Mouse (Mus musculus) adrenal gland, postnatal 10 days (tissue): ENCODE data around the gene Itga7. TPM values are rescaled to one million over a fixed set of nuclear protein-coding genes. Genes with fewer than 3 reads are reported as not detected.
A peak's percentile ranks its signal among the peaks of the same experiment; 100 is the strongest.

Experiments used
- DNase-seq: peaks from one replicate; pipeline ENCODE4 v3.0.0; 2021; ENCODE audit warnings: mixed read lengths
- long read RNA-seq, 2 experiments: library from polyadenylated mRNA; stranded (forward); transcript quantifications; one replicate each; pipeline ENCODE4 v2.0.0; 2021
- total RNA-seq, 2 experiments: library from RNA; stranded (reverse); gene quantifications; 2 replicates each; pipeline ENCODE4 v1.2.3; 2021

The Itga7 gene
- total RNA-seq, result 10 to 100 TPM; 24.4 to 36.7 TPM
- long read RNA-seq, experiment 1, full-length matches to known transcripts, result 2 of 8 reads
- long read RNA-seq, experiment 1, partial matches to known transcripts, result 4 of 8 reads
- long read RNA-seq, experiment 1, other reads (novel, unspliced or antisense), result 2 of 8 reads
- long read RNA-seq, experiment 2, full-length matches to known transcripts, result 8 of 28 reads
- long read RNA-seq, experiment 2, partial matches to known transcripts, result 13 of 28 reads
- long read RNA-seq, experiment 2, other reads (novel, unspliced or antisense), result 7 of 28 reads

- DNase-seq, result peak; percentile 70
Measured at GRCm38 (mm10) chr10:128933574-128933973, at the start of gene Itga7. TSS of gene Itga7 (plus strand) at chr10:128933818.

GRCm38 (mm10) chr10:128888941-128889827 is 44.4 kb upstream of the Itga7 start:
- no peak for DNase-seq

GRCm38 (mm10) chr10:128889846-128890245 is 43.8 kb upstream of the Itga7 start:
- DNase-seq, result no peak

DNA sequence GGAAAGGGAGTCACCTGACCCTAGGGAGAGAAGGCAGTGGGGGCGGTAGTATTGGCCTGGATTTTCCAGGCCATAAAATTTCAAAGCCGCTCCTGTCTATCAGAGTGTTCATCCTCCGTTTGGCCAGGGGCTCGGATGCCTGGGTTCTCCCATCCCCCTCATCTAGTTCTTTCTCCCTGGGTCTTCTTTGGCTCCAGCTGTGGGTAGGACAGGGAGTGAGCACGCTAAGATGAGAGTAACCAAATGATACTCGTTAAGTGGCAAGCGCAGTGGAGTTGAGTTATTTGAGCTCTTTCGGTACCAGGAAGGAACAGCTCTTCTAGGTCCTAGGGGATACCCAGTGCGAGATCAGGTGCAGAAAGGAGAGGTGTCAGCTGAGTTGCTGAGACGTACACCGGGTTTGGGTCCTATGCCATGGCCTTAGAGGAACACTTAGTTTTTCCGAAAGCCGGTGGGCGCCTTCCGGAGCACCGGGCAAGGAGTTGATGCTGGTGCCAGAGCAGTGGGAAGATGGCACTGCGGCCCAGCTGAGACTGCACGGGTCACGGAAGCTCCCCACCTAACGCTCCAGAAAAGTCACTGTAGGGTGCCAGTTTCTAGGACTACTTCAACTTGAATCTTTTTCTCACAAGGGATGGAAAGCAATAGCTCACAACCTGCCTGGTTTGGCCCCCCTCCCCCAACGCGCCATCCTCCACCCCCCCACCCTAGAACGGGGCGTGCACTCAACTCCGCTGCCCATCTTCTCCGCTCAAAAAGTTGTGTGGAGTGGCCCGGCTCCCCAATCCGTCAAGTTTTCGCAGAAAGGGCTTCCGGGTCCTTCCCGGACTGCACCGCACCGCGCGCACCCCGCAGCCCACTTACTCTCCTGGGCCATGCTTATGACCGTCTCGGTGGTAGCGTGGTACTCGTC is 43.0 kb upstream of the Itga7 start:
- no peak for DNase-seq

DNA sequence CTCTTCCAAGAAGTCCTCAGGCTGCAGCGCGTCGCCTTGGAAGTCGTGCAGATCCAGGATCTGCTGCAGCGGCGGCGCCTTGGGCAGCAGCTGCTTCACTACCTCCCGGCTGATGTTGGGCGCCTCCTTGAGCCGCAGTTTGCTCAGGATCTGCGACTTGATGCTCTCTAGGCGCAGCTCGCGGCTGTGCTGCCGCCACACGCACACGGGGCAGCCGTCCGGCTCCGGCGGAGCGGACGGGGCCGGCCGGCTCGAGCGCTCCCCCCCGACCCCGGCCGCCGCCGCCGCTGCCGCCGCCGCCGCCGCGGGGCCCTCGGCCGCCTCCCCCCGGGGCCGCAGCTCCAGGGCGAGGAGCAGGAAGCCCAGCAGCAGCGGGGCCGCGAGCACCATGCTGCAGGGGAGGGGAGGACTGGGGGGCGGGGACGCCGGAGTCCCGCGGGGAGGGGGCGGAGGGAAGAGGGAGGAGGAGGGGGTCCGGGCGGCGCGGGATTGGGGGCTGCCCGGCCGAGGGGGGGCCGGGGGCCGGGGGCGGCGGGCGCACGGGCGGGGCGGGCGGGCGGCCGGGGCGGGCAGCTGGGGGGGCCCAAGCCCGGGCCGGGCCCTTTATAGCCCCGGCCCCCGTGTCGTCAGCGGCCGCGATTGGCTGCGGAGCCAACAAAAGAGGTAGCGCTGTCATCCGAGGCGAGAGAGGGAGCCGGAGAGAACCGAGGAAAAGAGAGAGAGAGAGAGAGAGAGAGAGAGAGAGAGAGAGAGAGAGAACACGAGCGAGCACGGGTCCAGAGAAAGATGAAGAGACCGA is 42.1 kb upstream of the Itga7 start, which contains the start of gene Gdf11:
Gdf11 (minus strand) TSS at position 423 of the 799 bp plus-strand sequence.
- peak; percentile 70 for DNase-seq

- DNase-seq, result no peak
Measured at GRCm38 (mm10) chr10:128892246-128892645, 41.4 kb upstream of the Itga7 start.

DNA sequence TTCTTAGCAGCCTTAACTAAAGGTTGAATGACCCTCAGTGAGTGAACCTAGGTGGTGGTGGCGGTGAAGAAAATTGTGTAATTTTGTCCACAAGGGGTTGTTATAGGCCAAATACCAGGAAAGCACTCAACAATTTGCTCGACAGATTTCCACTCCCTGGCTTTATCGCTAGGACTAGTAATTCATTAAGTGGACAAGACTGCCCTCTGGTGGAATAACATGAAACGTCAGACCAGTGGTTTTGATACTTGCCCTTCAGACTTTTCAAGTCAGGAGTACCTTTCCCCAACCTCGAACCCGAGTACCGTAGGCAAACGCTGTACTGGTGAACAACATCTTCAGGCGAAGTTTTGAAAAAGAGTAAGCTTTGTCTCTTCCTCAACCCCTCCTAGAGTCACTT is 38.2 kb upstream of the Itga7 start:
- peak; percentile 82 for DNase-seq

GRCm38 (mm10) chr10:128895952-128896693 is 37.5 kb upstream of the Itga7 start:
- DNase-seq, result no peak

- no peak for DNase-seq
Measured at GRCm38 (mm10) chr10:128896807-128897206, 36.8 kb upstream of the Itga7 start.

GRCm38 (mm10) chr10:128897501-128897900 is 36.1 kb upstream of the Itga7 start:
- DNase-seq, result no peak

GRCm38 (mm10) chr10:128899759-128900490 is 33.7 kb upstream of the Itga7 start:
- no peak for DNase-seq

- DNase-seq, result no peak
Measured at GRCm38 (mm10) chr10:128900698-128901097, 32.9 kb upstream of the Itga7 start, which contains the start of gene Cd63. TSS of gene Cd63 (plus strand) at chr10:128900989.

GRCm38 (mm10) chr10:128901409-128901808 is 32.2 kb upstream of the Itga7 start:
- no peak for DNase-seq

GRCm38 (mm10) chr10:128902409-128902988 is 31.1 kb upstream of the Itga7 start:
- DNase-seq, result no peak

DNA sequence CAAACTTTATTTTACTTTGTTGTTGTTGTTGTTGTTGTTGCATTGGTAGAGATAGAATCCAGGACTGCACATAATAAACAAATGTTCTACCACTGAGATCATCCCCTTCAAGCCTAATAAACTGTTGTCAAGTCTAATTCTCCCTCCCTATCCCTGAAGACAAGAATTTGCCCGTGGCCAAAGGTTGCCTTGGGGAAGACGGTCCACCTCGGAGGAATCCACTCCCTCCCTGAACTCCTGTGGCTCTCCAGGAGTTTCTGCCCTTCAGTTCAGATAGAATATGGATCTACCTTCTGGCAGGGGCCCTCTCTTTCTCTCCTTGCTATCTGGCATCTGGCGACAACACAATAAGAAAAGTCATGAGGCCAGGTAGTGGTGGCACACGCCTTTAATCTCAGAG is 28.8 kb upstream of the Itga7 start:
- no peak for DNase-seq

DNA sequence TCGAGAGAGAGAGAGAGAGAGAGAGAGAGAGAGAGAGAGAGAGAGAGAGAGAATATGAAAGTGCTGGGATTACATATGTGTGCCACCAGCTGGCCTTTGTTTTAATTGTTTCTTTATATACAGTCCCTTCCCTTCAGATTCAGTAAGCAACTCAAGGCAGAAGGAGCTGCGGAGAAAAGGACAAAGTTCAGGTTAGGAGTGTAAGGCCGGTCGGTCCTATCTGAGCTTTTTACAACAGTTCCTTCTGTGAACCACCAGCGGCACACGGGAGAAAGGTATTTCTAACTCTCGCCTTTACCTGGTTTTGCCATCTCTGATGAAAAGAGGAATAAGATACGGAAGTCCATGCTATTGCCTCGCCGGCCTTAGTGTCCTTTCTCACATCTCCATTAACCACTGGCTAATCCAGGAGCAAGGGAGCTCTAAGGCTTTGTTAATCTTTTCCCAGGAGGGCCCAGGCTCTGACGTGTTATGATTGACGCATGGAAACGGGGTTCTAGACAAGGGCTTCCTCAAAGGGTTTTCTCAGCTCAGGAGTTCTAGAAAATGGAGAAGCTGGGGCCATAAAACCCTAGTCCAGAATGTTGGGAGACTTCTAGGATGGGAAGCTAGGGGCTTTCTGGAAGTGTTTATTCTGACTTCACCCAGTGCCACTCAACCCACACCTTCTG is 24.7 kb upstream of the Itga7 start:
- no peak for DNase-seq

- peak; percentile 91 for DNase-seq
Measured at GRCm38 (mm10) chr10:128909567-128910028, 24.0 kb upstream of the Itga7 start.

GRCm38 (mm10) chr10:128910066-128910841 is 23.4 kb upstream of the Itga7 start:
- peak; percentile 70 for DNase-seq
